Mouse (Mus musculus) stomach, embryonic 15.5 days (tissue): Measurements from ENCODE around the gene Cds1. TPM values are rescaled to one million over a fixed set of nuclear protein-coding genes. Genes with fewer than 3 reads are reported as not detected.
"Not testable (repeated sequence)": the region's sequence is repeated elsewhere in the genome, so short reads cannot be mapped to it uniquely, and the experiment has no call there.

ENCODE experiments used
- ATAC-seq: fragments of 200-750 bp; cut with Nextera tagmentation; 2 replicates; pipeline ENCODE4 v1.8.0; 2017; ENCODE audit warnings: low read depth, moderate number of reproducible peaks, moderate TSS enrichment; ENCODE audit not compliant: insufficient read depth, low FRiP score
- H3K27ac ChIP-seq: fragments of 300-500 bp; sonication (generic); 2 replicates; pipeline ENCODE4 v1.5.1; 2015; ENCODE audit warnings: mild to moderate bottlenecking, inconsistent platforms
- H3K27me3 ChIP-seq: fragments of 300-500 bp; sonication (generic); replicated peaks from 2 replicates; pipeline ENCODE4 v1.6.1; 2015; ENCODE audit warnings: inconsistent platforms
- H3K36me3 ChIP-seq: fragments of 300-500 bp; sonication (generic); 2 replicates; pipeline ENCODE4 v1.6.1; 2015; ENCODE audit warnings: inconsistent platforms
- H3K4me1 ChIP-seq: fragments of 300-500 bp; sonication (generic); 2 replicates; pipeline ENCODE4 v1.6.1; 2015; ENCODE audit warnings: inconsistent platforms
- H3K4me2 ChIP-seq: fragments of 300-500 bp; sonication (generic); 2 replicates; pipeline ENCODE4 v1.6.1; 2015; ENCODE audit warnings: mild to moderate bottlenecking, inconsistent platforms
- H3K4me3 ChIP-seq: fragments of 300-500 bp; sonication (generic); replicated peaks from 2 replicates; pipeline ENCODE4 v1.5.1; 2015; ENCODE audit warnings: inconsistent platforms
- H3K9ac ChIP-seq: fragments of 300-500 bp; sonication (generic); 2 replicates; pipeline ENCODE4 v1.6.1; 2015; ENCODE audit warnings: inconsistent platforms
- H3K9me3 ChIP-seq: fragments of 300-500 bp; sonication (generic); 2 replicates; pipeline ENCODE4 v1.6.1; 2016; ENCODE audit warnings: inconsistent platforms
- WGBS: fragments of 180-500 bp; shearing (Covaris S2); methylation state at CpG from one replicate; pipeline ENCODE4 v1.1.7; 2015; 5-methylcytosine and 5-hydroxymethylcytosine counted together
- polyA plus RNA-seq: library from polyadenylated mRNA; unstranded; fragments of >200 nt; fragmentation: Nextera tagmentation; extraction: Ambion mirVana; gene quantifications from 2 replicates; pipeline ENCODE4 v1.2.1, GENCODE M21; 2015

Gene Cds1
- polyA plus RNA-seq, 1 experiment from 2014 or later, result 6.5 TPM

DNA sequence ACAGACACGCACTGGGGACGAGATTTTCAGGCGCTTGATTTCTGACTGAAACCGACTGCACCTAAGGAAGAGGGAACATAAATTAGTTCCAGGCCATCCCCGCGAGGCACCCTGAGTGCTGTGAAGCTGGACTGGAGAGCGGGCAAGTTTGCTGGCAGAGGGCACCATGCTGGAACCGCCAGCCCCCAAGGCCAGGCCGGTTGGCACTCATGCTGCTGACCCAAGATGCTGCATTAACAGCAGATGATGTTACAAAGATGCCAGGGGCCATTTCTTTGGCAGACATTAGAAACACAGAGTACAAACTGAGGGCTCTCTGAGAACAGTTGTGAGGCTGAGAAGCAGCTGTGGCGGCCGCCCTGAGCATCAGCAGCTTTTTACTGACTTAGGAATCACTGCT, 71.3 kb downstream of the Cds1 start:
- 92% methylated on average over 11 of the region's 11 CpGs for WGBS

DNA sequence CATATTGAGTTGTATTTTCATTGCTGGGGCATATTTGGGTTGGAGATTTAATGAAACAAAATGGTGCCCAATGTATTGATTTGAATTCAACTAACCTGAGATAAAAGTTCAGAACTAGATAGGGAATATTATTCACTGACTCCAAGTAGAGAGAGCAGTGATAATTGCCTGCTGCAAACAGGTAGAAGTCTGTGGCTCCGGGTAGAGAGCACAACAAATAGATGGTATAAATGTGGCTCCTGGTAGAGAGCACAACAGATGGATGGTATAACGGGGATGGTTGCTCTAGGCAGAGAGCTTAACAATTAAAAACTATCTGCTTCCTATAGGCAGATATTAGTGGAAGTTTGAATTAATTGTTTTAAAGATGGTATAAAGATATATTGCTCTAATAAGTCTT, 72.7 kb downstream of the Cds1 start:
- not testable (repeated sequence) for H3K27me3 ChIP-seq, H3K4me1 ChIP-seq, ATAC-seq, H3K27ac ChIP-seq, H3K9me3 ChIP-seq, H3K9ac ChIP-seq, H3K4me3 ChIP-seq, H3K4me2 ChIP-seq
- 94% methylated on average over 2 of the region's 2 CpGs for WGBS
- H3K36me3 ChIP-seq, result peaks cover 40% of the 10 kb centered on the region

More for the DNA sequence above, 71.3 kb downstream of the Cds1 start:
- H3K9me3 ChIP-seq, result no peaks in the 10 kb centered on the region
- H3K36me3 ChIP-seq, result peaks cover 32% of the 10 kb centered on the region
- no peak overlapping the region for H3K4me2 ChIP-seq
- H3K4me3 ChIP-seq, result no peak overlapping the region
- no peaks in the 10 kb centered on the region for H3K4me1 ChIP-seq
- no peak overlapping the region for H3K27ac ChIP-seq
- H3K27me3 ChIP-seq, result no peaks in the 10 kb centered on the region
- H3K9ac ChIP-seq, result no peak overlapping the region
- no peak for ATAC-seq

- H3K36me3 ChIP-seq, result peaks cover 38% of the 10 kb centered on the region
- WGBS, result 96% methylated on average over 5 of the region's 5 CpGs
- H3K4me1 ChIP-seq, result no peaks in the 10 kb centered on the region
- no peak overlapping the region for H3K27ac ChIP-seq
- ATAC-seq, result no peak
- no peak overlapping the region for H3K4me2 ChIP-seq
- H3K9me3 ChIP-seq, result no peaks in the 10 kb centered on the region
- no peaks in the 10 kb centered on the region for H3K27me3 ChIP-seq
- no peak overlapping the region for H3K4me3 ChIP-seq
- no peak overlapping the region for H3K9ac ChIP-seq
Measured at GRCm38 (mm10) chr5:101840476-101840875, 75.5 kb downstream of the Cds1 start.

GRCm38 (mm10) chr5:101845011-101845410, 80.1 kb downstream of the Cds1 start:
- no peak for ATAC-seq

GRCm38 (mm10) chr5:101845930-101846329, 81.0 kb downstream of the Cds1 start:
- no peak overlapping the region for H3K4me2 ChIP-seq
- H3K27me3 ChIP-seq, result no peaks in the 10 kb centered on the region
- ATAC-seq, result no peak
- H3K27ac ChIP-seq, result no peak overlapping the region
- H3K4me3 ChIP-seq, result no peak overlapping the region
- peaks cover 57% of the 10 kb centered on the region for H3K36me3 ChIP-seq
- H3K9me3 ChIP-seq, result no peaks in the 10 kb centered on the region
- H3K9ac ChIP-seq, result no peak overlapping the region
- WGBS, result 91% methylated on average over 8 of the region's 8 CpGs
- no peaks in the 10 kb centered on the region for H3K4me1 ChIP-seq

More at GRCm38 (mm10) chr5:101845011-101845410, 80.1 kb downstream of the Cds1 start:
- H3K36me3 ChIP-seq, result peaks cover 64% of the 10 kb centered on the region
- H3K27me3 ChIP-seq, result no peaks in the 10 kb centered on the region
- H3K9ac ChIP-seq, result no peak overlapping the region
- H3K4me1 ChIP-seq, result no peaks in the 10 kb centered on the region
- 94% methylated on average over 14 of the region's 14 CpGs for WGBS
- H3K27ac ChIP-seq, result no peak overlapping the region
- H3K4me2 ChIP-seq, result no peak overlapping the region
- no peak overlapping the region for H3K4me3 ChIP-seq
- no peaks in the 10 kb centered on the region for H3K9me3 ChIP-seq

DNA sequence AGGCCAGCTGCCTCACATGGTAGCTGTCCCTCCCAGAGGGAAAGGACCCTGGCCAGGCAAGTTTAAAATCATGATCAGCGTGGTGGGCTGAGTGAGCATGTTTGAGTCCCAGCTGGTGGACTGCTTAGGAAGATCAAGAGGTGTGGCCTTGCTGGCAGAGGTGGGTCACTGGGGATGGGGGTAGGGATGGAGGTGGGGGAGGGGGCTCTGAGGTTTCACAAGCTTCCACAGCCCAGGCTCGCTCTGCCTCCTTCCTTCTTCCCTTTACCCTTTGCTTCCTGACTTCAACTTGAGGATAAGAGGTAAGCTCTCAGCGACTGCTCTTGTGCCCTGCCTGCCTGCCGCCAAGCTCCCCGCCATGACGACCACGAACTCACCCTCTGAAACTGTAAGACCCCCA, 82.4 kb downstream of the Cds1 start:
- Histone ChIP-seq H3K4me2 (no peak overlapping the region), H3K9ac (no peak overlapping the region), H3K27me3 (no peaks in the 10 kb centered on the region), H3K9me3 (no peaks in the 10 kb centered on the region), H3K4me3 (no peak overlapping the region), H3K4me1 (no peaks in the 10 kb centered on the region), H3K27ac (no peak overlapping the region), H3K36me3 (peaks cover 57% of the 10 kb centered on the region)
- 76% methylated on average over 7 of the region's 7 CpGs for WGBS
- no peak for ATAC-seq

DNA sequence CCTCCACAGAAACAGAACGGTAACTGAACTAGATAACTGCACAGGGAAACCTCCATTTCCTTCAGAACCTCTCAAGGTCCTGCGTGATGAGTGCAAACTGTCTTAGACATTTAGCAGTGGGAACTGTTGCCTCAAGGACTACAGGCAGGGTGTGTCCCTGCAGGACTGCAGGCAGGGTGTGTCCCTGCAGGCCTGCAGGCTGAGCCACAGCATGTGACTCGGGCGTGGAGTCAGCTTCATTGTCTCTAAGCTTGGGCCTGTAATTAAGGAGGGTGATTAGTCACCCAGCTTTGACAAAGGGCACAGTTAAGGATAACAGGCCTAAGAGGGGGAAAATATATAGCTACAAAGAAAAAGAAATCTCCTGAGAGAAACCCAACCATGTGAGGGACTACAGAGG, 82.8 kb downstream of the Cds1 start:
- peaks cover 57% of the 10 kb centered on the region for H3K36me3 ChIP-seq
- WGBS, result 61% methylated on average over 4 of the region's 4 CpGs
- ATAC-seq, result peak; percentile 79; the same call in 1 of the 2 replicates
- no peak overlapping the region for H3K4me3 ChIP-seq
- no peaks in the 10 kb centered on the region for H3K9me3 ChIP-seq
- no peaks in the 10 kb centered on the region for H3K27me3 ChIP-seq
- H3K27ac ChIP-seq, result no peak overlapping the region
- no peak overlapping the region for H3K9ac ChIP-seq
- no peak overlapping the region for H3K4me2 ChIP-seq
- H3K4me1 ChIP-seq, result no peaks in the 10 kb centered on the region

DNA sequence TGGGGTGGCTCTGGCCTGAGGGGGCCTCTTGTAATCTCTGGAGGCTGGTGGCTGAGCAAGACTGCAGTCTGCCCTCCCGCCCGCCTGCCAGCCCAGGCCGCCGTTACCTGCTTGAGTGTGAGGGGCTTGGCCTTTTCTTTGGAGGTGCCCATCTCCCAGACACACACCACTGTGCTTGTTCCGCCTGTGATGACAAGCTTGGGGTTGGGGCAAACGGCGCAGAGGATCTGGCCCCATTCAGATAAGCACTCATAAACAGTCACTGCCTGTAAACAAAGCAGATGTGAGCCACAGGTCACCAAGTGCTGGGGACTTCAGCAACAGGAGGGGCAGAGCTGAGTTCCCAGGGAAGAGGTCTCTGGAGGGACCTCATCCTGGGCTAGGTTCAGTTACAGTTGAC, 86.2 kb downstream of the Cds1 start:
- ATAC-seq, result no peak
- no peak overlapping the region for H3K4me3 ChIP-seq
- 76% methylated on average over 7 of the region's 7 CpGs for WGBS

DNA sequence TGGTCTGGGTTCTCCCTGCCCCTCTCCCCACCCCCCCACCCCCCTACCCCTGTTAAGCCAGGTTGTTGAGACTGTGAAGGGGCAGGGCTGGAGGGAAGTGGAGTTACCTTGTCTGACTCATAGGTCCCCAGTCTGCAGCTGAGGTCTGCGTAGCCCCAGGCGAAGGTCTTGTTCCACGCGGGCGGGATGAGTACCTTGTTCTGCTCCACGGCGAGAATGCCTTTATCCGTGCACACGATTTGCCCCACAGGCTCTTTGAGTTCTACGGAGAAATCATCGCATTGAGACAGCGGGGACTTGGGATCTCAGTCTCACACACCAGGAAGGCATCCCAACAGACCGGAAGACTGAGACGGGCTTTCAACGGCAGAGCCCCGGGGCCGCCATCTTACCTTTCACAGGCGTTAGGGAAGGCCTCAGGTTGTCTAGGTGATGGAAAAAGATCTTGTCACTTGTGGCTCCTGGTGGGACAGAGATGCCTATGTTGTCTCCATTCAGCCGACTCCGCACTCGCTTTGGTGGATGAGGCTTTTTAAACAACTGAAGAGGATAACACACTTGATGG, 87.3 kb downstream of the Cds1 start:
- H3K4me2 ChIP-seq, result no peak overlapping the region
- no peak overlapping the region for H3K4me3 ChIP-seq
- WGBS, result 94% methylated on average over 21 of the region's 21 CpGs
- H3K4me1 ChIP-seq, result no peaks in the 10 kb centered on the region
- peaks cover 52% of the 10 kb centered on the region for H3K36me3 ChIP-seq
- no peaks in the 10 kb centered on the region for H3K27me3 ChIP-seq
- H3K27ac ChIP-seq, result no peak overlapping the region
- H3K9me3 ChIP-seq, result no peaks in the 10 kb centered on the region
- no peak overlapping the region for H3K9ac ChIP-seq
- no peak for ATAC-seq

More for the DNA sequence above, 86.2 kb downstream of the Cds1 start:
- peaks cover 60% of the 10 kb centered on the region for H3K36me3 ChIP-seq
- no peaks in the 10 kb centered on the region for H3K9me3 ChIP-seq
- H3K27ac ChIP-seq, result no peak overlapping the region
- H3K27me3 ChIP-seq, result no peaks in the 10 kb centered on the region
- H3K9ac ChIP-seq, result no peak overlapping the region
- no peaks in the 10 kb centered on the region for H3K4me1 ChIP-seq
- H3K4me2 ChIP-seq, result no peak overlapping the region

DNA sequence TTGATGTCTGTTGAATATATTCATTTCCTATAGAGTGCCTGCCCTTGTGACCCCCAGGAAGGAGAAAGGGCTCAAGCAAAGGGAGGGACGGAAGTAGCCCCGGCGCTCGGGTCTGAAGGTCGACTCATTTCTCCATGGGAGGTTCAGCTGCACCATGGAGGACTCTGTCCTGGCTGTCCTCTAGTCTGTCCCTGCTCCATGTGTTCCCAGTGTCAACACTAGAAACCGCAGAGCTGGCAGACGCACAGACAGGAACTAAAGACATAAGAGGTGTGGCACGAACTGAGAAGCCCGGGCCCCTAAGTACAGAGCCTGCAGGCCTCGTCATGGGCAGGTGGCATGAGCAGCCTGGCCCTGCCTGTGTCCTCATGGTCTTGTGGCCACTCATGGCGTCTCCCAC, 89.2 kb downstream of the Cds1 start:
- no peak for ATAC-seq
- Histone ChIP-seq H3K27ac (no peak overlapping the region), H3K36me3 (peaks cover 42% of the 10 kb centered on the region), H3K9ac (no peak overlapping the region), H3K4me3 (no peak overlapping the region), H3K27me3 (no peaks in the 10 kb centered on the region), H3K4me2 (no peak overlapping the region), H3K9me3 (no peaks in the 10 kb centered on the region), H3K4me1 (no peaks in the 10 kb centered on the region)
- WGBS, result 93% methylated on average over 11 of the region's 11 CpGs

DNA sequence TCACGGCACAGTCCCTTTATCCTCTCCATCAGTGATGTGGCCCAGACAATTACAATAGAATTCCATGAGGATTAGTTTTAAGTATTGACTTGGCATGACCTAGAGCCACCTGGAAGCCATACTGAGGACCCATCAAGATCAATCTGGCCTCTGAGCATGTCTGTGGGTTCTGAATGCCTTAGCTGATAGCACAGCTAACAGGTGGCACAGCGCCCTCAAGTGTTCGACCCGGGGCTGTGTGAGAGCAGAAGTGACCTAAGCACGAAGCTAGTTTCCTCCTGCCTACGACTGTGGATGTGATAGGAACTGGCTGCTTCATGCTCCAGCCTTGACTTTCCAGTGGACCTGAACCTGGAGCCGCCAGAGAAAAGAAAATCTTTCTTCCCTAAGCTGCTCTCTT, 89.7 kb downstream of the Cds1 start:
- Histone ChIP-seq H3K36me3 (peaks cover 40% of the 10 kb centered on the region), H3K9ac (no peak overlapping the region), H3K27me3 (no peaks in the 10 kb centered on the region), H3K27ac (no peak overlapping the region), H3K4me3 (no peak overlapping the region), H3K4me2 (no peak overlapping the region), H3K9me3 (no peaks in the 10 kb centered on the region), H3K4me1 (no peaks in the 10 kb centered on the region)
- WGBS, result 91% methylated on average over 7 of the region's 7 CpGs
- ATAC-seq, result no peak

DNA sequence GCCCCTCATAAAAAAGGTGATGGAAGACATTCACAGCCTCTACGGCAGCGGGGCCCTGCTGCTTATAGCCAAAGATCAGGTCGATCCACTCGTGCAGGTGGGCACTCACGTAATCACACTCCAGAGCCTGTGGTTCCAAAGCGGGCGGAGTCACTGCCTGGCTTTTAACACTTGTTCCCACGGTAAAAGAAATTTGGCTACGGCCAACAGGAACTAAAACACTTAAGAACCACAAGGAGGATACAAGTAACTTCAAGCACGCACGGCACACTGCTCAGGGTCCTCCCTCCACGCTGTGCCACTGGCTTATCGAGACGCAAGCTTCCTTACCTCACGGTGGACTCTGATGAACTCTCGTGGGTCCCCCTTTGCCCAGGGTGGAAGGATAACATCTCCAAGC, 90.5 kb downstream of the Cds1 start:
- 95% methylated on average over 16 of the region's 16 CpGs for WGBS
- peaks cover 41% of the 10 kb centered on the region for H3K36me3 ChIP-seq

GRCm38 (mm10) chr5:101858891-101859436, 94.0 kb downstream of the Cds1 start:
- Histone ChIP-seq H3K4me2 (no peak overlapping the region), H3K27me3 (no peaks in the 10 kb centered on the region), H3K4me3 (no peak overlapping the region), H3K4me1 (no peaks in the 10 kb centered on the region), H3K27ac (no peak overlapping the region), H3K36me3 (peaks cover 53% of the 10 kb centered on the region), H3K9me3 (no peaks in the 10 kb centered on the region), H3K9ac (no peak overlapping the region)
- 89% methylated on average over 10 of the region's 10 CpGs for WGBS
- no peak for ATAC-seq

More for the DNA sequence above, 90.5 kb downstream of the Cds1 start:
- Histone ChIP-seq H3K27me3 (no peaks in the 10 kb centered on the region), H3K9me3 (no peaks in the 10 kb centered on the region), H3K4me3 (no peak overlapping the region), H3K9ac (no peak overlapping the region), H3K4me2 (no peak overlapping the region), H3K27ac (no peak overlapping the region), H3K4me1 (no peaks in the 10 kb centered on the region)
- no peak for ATAC-seq
